Mouse (Mus musculus) layer of hippocampus, postnatal 14 days (tissue): ENCODE data around the gene Atoh7. TPM values are rescaled to one million over a fixed set of nuclear protein-coding genes. Genes with fewer than 3 reads are reported as not detected.
"Not testable (repeated sequence)": the region's sequence is repeated elsewhere in the genome, so short reads cannot be mapped to it uniquely, and the experiment has no call there.

ENCODE experiments used
- DNase-seq, 2 experiments: peaks; one replicate each; pipeline ENCODE4 v3.0.0; 2021 to 2022; ENCODE audit warnings: low spot score in 2 of 2, mixed read lengths in 1 of 2
- long read RNA-seq, 2 experiments: library from polyadenylated mRNA; stranded (forward); transcript quantifications; one replicate each; pipeline ENCODE4 v2.0.0; 2021
- total RNA-seq, 2 experiments: library from RNA; stranded (reverse); gene quantifications; 2 replicates each; pipeline ENCODE4 v1.2.3; 2021

The Atoh7 gene
- total RNA-seq: 1 to 10 TPM; 1.3 to 2.7 TPM
- long read RNA-seq, experiment 1, partial matches to known transcripts: 0 of 3 reads
- long read RNA-seq, experiment 1, other reads (novel, unspliced or antisense): 0 of 3 reads
- long read RNA-seq, experiment 2: 0 reads

GRCm38 (mm10) chr10:63099521-63099920 is at the start of gene Atoh7:
Gene Atoh7, plus strand, starts transcription at chr10:63099651.
- DNase-seq: no peak

- no peak for DNase-seq
Observed at GRCm38 (mm10) chr10:63051267-63051666, 48.2 kb upstream of the Atoh7 start.

DNA sequence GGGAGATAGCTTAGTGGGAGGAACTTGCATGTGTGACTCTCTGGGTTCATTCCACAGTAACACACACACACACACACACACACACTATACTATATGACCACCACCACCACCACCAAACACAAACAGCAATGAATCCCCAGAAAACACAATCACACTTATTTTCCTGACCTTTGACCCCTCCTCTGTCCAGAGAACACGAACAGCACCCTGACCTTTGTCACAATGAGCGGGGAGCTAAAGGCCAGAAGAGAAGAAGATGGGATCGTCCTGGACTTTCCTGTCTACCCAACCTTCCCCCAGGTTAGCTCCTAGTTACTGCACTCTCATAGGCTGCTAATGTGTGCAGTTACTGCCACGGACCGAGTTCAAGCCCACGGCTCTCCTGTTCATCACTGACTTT is 47.4 kb upstream of the Atoh7 start:
- no peak for DNase-seq

GRCm38 (mm10) chr10:63053007-63053406 is 46.4 kb upstream of the Atoh7 start:
- no peak for DNase-seq

DNA sequence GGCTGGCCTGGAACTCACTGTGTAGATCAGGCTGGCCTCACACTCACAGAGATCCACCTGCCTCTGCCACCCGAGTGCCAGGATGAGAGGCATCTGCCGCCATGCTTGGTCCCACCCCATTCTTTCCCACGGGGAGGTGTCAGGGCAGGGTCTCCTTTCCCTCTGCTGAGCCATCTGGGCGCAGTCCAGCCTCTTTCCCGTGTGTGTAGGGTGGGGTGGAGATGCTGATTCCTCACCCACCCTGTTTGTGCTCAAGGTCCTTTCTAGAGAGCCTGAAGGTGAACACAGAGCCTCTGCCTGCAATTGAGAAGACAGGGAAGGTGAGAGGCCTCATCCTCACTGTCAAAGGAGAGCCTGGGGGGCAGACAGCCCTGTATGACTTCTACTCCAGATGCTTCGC is 45.4 kb upstream of the Atoh7 start:
- not testable (repeated sequence) for DNase-seq

DNA sequence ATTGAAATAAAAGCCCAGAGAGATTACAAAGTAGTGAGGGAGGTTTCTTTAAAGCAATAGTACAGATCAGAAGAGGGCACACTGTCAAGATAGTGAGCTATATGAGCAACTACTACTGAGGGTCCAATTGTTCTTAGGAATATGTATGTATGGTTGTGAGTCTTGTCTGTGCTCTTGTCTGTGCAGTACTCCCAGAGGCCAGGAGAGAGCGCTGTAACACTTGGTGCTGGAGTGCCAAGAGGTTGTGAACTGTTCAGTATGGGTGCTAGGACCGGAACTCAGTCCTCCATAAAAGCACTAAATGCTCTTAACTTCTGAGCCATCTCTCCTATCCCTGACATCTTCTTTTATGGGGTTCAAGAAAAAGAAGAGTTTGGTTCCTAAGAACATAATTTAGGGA is 44.9 kb upstream of the Atoh7 start:
- no peak for DNase-seq

- no peak for DNase-seq
Observed at GRCm38 (mm10) chr10:63056966-63057750, 42.3 kb upstream of the Atoh7 start.

DNA sequence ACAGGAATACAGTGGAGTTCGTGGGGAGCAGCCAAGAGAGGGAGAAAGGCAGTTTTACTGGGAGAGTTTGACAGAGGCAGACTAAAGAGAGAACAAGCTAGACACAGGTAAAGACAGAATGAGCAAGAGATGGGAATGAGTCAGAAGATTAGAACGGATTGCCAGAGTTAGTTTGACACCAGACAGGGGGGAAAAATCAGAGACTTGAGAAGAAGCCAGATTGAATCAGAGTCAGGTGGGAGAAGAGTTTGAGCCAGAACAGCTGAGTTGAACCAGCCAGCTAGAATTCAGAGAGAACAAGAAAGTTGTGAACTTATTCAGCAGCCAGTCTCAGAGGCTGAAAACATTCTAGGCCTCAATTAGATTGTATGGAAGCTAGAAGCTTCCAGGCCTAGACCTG is 39.6 kb upstream of the Atoh7 start, which contains the start of gene Pbld1:
Gene Pbld1 (plus strand): TSS at position 301 of the 400 bp plus-strand sequence.
- no peak for DNase-seq

GRCm38 (mm10) chr10:63060406-63060805 is 39.0 kb upstream of the Atoh7 start:
- DNase-seq: no peak

DNA sequence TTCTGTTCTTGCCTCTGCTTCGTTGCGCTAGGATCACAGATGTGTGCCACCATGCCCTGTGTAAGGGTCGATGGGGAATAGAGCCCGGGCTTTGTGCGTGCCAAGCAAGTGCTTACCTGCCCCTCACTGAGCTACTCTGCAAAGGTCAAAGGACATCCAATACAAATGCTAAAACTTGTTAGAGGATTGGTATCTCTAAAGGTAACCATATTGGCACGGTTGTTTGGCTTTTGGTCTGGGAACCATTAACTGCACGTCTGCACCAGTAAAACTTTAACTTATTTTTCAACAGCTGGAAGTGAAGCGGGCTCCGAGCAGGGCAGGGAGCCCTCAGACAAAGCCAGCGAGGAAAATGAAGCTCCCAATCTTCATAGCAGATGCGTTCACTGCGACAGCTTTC is 38.2 kb upstream of the Atoh7 start:
- DNase-seq: no peak

DNA sequence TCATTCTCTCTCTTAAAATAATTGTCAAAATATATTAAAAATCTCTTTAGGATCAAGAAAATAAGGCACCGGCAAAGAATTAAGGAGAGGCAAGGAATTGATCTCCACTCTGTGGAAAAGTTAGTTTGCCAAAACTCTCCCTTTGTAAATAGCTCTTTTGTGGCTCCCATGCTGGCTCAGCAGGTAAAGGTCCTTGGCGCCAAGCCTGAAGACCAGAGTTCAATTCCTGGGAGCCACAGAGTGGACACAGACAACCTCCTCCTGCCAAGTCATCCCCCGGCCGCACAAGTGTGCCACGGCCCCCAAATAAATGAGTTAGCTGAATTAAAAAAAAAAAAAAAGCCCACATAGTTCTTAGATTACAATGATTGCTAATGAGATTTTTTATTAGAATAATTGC is 36.8 kb upstream of the Atoh7 start:
- no peak for DNase-seq

GRCm38 (mm10) chr10:63063365-63063764 is 36.1 kb upstream of the Atoh7 start:
- DNase-seq: no peak

DNA sequence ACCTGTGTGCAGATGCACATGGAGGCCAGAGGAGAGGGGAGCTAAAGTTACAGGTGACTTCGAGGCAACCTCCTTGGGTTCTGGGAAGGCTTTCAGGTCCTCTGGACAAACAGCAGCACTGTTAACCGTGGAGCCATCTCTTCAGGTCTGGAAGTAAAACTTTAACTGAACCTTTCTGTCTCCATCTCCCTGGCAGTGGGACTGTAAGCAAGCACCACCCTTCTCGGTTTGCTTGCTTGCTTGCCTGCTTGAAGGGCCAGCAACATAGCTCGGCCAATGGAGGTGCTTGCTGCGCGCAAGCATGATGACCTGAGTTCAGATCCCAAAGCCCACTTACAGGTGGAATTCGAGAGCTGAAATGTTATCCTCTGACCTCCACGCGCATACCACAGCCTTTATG is 34.9 kb upstream of the Atoh7 start:
- no peak for DNase-seq

DNA sequence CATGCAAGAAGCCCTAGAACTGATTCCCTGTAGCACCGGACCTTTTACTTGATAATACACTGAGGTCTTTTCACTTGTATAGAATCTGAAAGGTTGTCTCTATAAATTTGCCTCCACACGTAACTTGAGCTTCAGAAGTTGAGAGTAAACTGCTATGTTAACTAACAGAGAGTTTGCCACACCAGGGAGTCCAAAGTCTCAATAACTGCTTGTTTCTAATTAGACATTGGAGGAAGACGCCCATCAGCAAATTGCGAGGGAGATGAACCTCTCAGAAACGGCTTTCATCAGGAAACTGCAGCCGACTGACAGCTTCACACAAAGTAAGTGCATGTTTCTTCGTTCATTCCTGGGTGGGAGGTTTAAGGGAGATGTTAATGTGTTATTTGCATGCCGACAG is 33.9 kb upstream of the Atoh7 start:
- no peak for DNase-seq

GRCm38 (mm10) chr10:63065988-63066387 is 33.5 kb upstream of the Atoh7 start:
- peak; percentile 71 to 82 for DNase-seq

- DNase-seq: no peak
Observed at GRCm38 (mm10) chr10:63086304-63086703, 13.1 kb upstream of the Atoh7 start.

DNA sequence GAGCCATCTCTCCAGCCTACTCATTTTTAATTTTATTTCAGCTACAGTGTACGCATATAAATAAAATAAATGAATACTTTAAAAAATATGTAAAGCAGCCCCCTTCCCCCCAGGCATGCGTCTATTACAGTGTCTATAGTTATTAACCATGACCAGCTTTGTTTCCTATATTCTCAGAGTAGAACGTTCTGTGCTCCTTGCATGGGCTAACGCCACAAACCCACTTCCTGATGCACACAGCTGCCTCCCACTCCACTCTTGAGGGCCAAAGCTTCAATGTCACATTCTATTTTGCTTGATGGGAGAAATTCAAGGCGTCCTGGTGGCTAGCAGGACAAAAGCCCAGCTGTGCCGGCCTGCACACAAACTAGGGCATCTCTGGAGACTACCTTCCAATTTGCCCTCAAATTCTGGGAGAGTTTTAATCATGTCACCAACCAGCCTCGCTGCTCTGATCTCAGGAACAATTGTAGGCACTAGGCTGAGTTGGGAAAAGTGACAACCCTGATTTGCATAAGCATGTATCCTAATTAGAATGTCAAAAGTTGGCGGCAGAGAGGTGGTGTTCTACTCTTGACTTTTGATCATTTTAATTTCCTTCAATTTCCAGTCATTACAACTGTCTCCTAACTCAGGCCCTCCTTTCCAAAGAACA is 10.2 kb upstream of the Atoh7 start:
- DNase-seq: peak; percentile 3 to 9

DNA sequence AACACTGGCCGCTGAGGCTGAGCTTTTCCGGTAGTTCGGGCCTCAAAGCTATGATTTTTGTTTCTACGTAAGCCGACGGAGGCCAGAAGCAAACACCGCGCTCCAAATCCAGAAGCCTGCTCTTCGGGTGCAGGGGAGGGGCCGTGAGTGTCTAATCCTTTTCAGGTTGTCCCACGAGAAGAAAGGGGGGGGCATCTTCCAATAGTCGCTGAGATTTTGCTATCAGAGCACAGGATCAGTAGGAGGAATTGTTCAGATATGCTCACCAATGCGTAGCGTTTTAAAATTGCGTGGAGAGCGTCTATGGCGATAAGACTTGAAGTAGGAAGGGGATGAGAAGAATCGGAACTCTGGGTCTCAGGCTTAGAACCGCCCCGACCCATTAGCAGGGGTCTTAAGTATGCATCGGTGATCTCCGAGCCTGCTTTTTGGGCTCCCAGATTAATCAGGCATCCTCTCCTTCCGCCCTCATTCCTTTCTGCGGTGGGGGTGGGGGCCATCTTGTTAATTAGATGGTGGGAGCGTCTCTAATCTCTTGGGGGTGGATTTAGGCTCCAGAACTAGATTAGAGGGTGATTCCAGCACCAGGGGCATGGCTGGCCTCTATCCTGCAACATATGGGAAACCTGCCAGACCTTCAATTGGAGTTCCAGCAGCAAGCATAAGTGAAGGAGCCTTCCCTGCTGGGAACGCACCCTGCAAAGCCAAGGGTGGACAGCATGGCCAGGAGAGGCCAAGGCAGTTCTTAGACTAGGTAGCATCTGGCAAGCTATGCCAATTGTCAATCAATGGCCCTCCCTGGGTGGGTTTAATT is 9.5 kb upstream of the Atoh7 start:
- DNase-seq: peak; percentile 9 to 14

GRCm38 (mm10) chr10:63091915-63092314 is 7.5 kb upstream of the Atoh7 start:
- no peak for DNase-seq

DNA sequence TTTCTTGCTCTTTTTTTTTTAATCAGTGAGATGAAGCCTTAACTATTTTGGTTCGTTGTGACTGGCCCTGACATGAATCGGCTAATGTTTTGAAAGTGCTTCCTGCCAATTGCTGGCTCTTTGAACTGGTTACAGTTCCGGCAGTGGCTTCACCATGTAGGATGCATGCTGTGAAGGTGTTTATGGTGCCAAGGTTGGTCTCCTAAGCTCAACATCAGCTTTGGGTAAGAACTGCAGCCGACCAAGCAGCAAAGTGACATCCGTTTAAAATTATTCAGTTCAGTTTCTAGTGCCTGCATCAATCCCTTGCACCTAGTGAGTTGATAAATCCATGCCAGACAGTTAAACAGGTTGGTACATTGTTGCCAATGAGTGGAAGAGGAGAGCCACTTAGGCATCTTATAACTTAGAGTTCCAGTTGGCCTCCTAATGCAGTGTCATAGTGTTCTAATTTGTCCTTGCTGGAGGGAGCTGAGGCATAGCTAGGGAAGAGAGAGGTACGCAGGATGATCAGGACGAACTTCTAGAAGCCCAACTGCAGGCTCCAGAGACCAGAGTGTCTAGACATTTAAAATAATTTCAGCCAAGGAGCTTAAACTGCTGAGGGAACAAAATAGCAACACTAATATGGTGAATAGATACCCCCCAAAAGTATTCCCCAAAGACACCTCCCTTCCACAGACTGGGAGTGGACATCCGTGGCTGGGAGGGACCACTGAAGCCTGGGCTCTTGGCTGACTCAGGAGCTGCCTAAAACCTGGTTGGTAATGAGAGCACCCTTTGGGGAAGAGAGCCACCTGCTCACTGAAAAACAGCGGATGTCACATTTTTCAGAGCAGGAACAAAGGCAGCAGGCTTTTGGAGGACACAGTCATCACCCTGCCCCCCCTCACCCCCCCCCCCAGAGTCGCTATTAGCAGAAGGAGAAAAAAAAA is 6.6 kb upstream of the Atoh7 start:
- DNase-seq: no peak

DNA sequence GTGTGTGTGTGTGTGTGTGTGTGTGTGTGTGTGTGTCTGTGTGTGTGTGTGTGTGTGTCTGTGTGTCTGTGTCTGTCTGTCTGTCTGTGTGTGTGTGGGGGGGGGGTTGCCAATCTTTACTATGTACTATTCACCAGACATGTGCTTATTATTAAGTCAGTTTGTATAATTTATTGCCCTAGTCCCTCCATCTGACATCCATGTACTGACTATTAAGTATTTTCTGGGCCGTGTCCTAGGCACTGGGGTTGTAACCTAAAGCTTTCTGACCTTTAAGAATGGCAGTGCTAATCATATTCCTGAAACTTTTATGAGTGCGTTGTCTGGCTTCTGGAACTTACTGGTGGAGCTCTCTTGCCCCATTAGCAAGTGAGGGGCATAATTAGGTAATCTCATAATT is 2.7 kb upstream of the Atoh7 start:
- DNase-seq: no peak
